Mouse (Mus musculus): ENCODE results near the gene Vat1.
"Not testable (repeated sequence)": the region's sequence is repeated elsewhere in the genome, so short reads cannot be mapped to it uniquely, and the experiment has no call there.

The Vat1 gene

GRCm38 (mm10) chr11:101441450-101442126 is 24.4 kb downstream of the Vat1 start:
- DNase-seq, result not testable (repeated sequence)

- DNase-seq, result not testable (repeated sequence)
Observed at GRCm38 (mm10) chr11:101438006-101438405, 28.0 kb downstream of the Vat1 start.

- no peak for DNase-seq
Observed at GRCm38 (mm10) chr11:101436916-101437315, 29.1 kb downstream of the Vat1 start.

DNA sequence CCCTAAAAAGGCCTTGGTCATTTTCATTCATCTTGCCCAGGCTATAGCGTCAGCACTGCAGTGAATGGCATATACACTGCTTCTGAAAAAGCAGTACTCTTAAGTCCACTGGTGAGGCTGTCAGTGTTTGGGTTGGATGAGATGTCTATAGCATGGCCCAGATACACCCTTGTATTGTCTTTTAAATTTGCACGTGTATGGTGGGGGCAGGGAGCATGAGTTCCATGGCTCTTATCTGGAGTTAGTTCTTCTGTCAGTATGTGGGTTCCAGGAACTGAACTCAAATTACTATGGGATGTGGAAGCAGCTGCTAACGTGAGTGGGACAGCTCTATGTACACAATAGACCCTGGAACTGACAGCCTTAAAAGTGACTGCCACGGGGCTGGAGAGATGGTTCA is 30.2 kb downstream of the Vat1 start:
- no peak for DNase-seq

DNA sequence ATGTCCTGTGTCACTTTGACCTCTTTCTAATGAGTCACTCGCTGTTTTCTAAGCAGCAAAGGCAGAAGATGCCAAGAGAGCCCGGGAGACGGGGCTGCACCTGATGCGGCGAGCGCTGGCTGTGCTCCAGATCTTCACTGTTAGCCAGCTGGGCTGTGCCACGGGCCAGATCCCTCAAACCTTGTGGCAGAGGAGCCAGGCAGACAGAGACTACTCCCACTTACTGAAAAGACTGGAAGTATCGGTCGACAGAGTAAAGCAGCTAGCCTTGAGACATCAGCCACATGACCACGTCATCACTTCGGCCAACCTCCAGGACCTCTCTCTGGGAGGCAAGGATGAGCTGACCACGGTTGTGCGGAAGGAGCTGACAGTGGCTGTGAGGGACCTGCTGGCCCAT is 32.6 kb downstream of the Vat1 start:
- DNase-seq, result no peak

DNA sequence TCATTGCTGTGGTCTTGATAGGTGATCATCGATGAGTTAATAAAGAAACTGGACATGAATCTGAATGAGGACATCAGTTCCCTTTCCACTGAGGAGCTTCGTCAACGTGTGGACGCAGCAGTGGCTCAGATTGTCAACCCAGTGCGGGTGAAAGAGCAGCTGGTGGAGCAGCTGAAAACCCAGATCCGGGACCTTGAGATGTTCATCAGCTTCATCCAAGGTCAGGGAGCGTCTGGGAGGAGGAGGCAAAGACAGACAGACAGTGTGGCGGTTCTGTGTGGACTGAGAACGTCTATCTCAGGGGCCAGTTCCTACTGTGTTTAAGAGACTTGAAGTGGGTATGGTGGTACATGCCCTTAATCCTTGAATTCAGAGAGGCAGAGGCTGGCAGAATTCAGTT is 34.7 kb downstream of the Vat1 start:
- DNase-seq, result no peak

GRCm38 (mm10) chr11:101426165-101426564 is 39.9 kb downstream of the Vat1 start:
- no peak for DNase-seq

DNA sequence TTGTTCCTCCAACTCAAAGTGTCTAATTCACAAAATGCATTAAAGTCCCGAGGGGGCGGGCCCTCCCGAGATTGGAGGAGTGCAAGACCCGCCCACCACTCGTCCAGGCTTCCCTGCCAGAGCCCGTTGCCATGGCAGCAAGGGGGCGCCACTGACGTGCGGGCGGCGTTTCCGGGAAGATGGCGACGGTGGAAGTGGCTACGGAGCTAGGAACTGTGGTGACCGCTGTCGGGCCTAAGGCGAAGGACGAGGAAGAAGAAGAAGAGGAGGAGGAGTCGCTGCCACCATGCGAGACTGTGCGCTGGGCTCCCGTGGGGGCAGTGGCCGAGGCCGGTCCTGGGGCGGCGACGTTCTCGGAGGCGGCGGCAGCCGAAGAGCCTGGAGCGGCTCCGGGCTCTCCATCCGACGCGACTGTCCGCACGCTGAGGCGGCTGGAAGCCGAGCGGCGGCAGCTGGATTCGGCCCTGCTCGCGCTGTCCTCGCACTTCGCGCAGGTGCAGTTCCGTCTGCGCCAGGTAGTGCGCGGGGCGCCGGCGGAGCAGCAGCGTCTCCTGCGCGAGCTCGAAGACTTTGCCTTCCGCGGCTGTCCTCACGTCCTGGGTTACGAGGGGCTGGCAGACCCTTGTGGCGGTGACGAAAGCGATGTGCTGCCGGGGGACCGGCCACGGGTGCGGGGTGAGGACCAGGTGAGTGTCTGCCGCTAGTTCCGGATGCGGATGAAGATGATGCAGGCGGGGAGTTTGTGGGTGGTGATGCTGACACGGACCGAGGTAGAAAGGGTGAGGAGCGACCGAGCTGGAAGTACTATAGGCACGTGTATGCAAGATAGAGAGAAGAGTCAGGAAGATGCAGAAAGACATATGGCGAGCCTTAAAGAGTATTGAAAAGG is 40.9 kb downstream of the Vat1 start, which contains the start of the genes Rundc1 and Ptges3l:
Rundc1 (plus strand) TSS at position 161 of the 889 bp plus-strand sequence.
Ptges3l (minus strand) TSS at position 409 of the 889 bp plus-strand sequence.
- DNase-seq, result peak; percentile 100

- DNase-seq, result peak; percentile 29
Observed at GRCm38 (mm10) chr11:101424105-101424851, 41.8 kb downstream of the Vat1 start, which contains the start of gene Gm27029. Gene Gm27029, minus strand, starts transcription at chr11:101424796.

DNA sequence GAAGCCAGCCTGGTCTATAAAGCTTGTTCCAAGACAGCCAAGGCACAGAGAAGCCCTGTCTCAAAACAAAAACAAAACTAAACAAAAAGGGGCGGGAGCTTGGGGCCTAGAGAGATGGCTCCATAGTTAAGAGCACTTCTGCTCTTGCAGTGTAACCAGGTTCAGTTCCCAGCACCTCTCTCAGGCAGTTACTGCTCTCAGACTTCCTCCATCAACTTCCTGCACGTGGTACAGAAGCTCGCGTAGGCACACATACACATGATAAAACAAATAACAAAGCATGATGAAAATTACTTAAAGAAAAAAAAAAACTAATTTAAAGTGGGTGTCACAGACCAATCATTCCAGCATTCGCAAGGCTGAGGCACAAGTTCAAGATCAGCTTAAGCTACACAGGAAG is 45.9 kb downstream of the Vat1 start:
- no peak for DNase-seq

DNA sequence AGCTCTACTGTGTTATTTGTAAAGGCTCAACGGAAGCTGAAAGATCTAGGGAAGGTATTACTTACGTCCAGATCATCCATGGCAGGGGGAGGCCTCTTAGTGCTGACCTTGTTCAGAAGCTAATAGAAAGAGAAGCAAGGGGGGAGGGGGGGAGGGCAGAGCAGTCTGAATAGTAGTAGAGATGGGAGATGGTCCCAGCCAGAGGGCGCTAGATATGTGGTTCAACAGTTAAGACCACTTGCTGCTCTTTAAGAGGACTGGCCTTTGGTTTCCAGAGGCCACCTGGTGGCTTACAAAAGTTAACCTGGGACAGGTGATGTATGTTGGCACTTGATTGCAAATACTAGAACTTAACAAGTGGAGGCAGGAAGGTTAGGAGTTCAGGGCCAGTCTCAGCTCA is 46.4 kb downstream of the Vat1 start:
- DNase-seq, result no peak

GRCm38 (mm10) chr11:101418991-101419390 is 47.0 kb downstream of the Vat1 start:
- DNase-seq, result no peak

- peak; percentile 89 for DNase-seq
Observed at GRCm38 (mm10) chr11:101417101-101417855, 48.8 kb downstream of the Vat1 start, which contains the start of gene Aarsd1. Gene Aarsd1, minus strand, starts transcription at chr11:101417615.

GRCm38 (mm10) chr11:101416433-101417100 is 49.5 kb downstream of the Vat1 start:
- no peak for DNase-seq

DNA sequence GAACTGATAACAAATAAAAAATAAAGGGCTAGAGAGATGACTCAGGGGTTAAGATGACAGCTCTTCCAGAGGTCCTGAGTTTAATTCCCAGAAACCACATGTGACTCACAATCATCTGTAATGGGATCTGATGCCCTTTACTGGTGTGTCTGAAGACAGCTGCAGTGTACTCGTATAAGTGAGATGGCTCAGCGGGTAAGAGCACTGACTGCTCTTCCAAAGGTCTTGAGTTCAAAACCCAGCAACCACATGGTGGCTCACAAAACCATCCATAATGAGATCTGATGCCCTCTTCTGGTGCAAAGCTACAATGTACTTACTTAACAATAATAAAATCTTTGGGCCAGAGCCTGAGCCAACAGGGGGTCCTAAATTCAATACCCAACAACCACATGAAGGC is 50.7 kb downstream of the Vat1 start:
- DNase-seq, result no peak
